Mouse (Mus musculus): ENCODE measurements at regions not wholly inside any gene's neighbourhood (a gene's known extent, or its start where the extent isn't known, plus 50 kb on each side); places are given as distances from the start of the nearest gene placed in this dataset.

DNA sequence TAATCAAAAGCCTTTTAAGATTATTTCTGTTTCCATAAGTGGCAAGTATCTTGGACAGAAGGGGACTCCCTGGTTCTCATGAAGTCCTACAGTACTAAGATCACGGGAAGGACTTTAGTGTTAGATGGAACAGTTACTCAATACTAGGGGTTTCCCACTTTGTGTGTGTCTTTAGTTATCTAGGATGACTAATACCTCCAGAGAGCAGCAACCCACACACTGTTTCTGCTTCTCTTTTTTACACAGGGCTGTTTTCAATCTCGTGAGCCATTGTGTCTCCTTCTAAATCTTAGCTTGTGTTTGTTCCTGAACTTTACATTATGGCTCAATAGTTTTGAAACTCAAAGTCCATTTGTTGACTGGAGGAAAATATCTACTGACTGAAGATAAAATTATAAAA, 496.5 kb upstream of the Impg1 start:
- H3K4me3 ChIP-seq (replicated peaks; ENCODE audit: low read depth, low read length), result no peak overlapping the region
- 88% methylated on average over 2 of the region's 2 CpGs for WGBS
- DNase-seq, result no peak
- no peak overlapping the region for H3K27ac ChIP-seq (replicated peaks; ENCODE audit: low read depth, low read length)
- H3K4me1 ChIP-seq (ENCODE audit: control insufficient read depth, insufficient read depth, low read length), result no peaks in the 10 kb centered on the region
- H3K9ac ChIP-seq (replicated peaks; ENCODE audit: low read length), result no peak overlapping the region
- no peaks in the 10 kb centered on the region for H3K9me3 ChIP-seq (ENCODE audit: control insufficient read depth, low read length)
- no peaks in the 10 kb centered on the region for H3K27me3 ChIP-seq (ENCODE audit: control insufficient read depth, insufficient read depth, low read length)
- no peaks in the 10 kb centered on the region for H3K36me3 ChIP-seq (ENCODE audit: control insufficient read depth, insufficient read depth, low read length)
- ATAC-seq (ENCODE audit: low FRiP score, low TSS enrichment), result no peak
- H3K4me2 ChIP-seq (ENCODE audit: low read length), result no peak overlapping the region

- H3K4me2 ChIP-seq (ENCODE audit: low read length), result no peak overlapping the region
- no peaks in the 10 kb centered on the region for H3K36me3 ChIP-seq (ENCODE audit: control insufficient read depth, insufficient read depth, low read length)
- DNase-seq (peak; percentile 77), ATAC-seq (ENCODE audit: low FRiP score, low TSS enrichment) (no peak)
- no peaks in the 10 kb centered on the region for H3K4me1 ChIP-seq (ENCODE audit: control insufficient read depth, insufficient read depth, low read length)
- H3K27me3 ChIP-seq (ENCODE audit: control insufficient read depth, insufficient read depth, low read length), result no peaks in the 10 kb centered on the region
- H3K9me3 ChIP-seq (ENCODE audit: control insufficient read depth, low read length), result no peaks in the 10 kb centered on the region
- H3K27ac ChIP-seq (replicated peaks; ENCODE audit: low read depth, low read length), result no peak overlapping the region
- H3K9ac ChIP-seq (replicated peaks; ENCODE audit: low read length), result no peak overlapping the region
- no peak overlapping the region for H3K4me3 ChIP-seq (replicated peaks; ENCODE audit: low read depth, low read length)
- 70% methylated on average over 2 of the region's 2 CpGs for WGBS
Observed at GRCm38 (mm10) chr9:80942991-80943390, 477.7 kb upstream of the Impg1 start.

- Histone ChIP-seq H3K27me3 (ENCODE audit: control insufficient read depth, insufficient read depth, low read length) (no peaks in the 10 kb centered on the region), H3K9me3 (ENCODE audit: control insufficient read depth, low read length) (no peaks in the 10 kb centered on the region), H3K4me3 (replicated peaks; ENCODE audit: low read depth, low read length) (no peak overlapping the region), H3K36me3 (ENCODE audit: control insufficient read depth, insufficient read depth, low read length) (no peaks in the 10 kb centered on the region), H3K27ac (replicated peaks; ENCODE audit: low read depth, low read length) (no peak overlapping the region), H3K4me1 (ENCODE audit: control insufficient read depth, insufficient read depth, low read length) (no peaks in the 10 kb centered on the region), H3K4me2 (ENCODE audit: low read length) (no peak overlapping the region), H3K9ac (replicated peaks; ENCODE audit: low read length) (no peak overlapping the region)
- ATAC-seq (ENCODE audit: low FRiP score, low TSS enrichment) (no peak), DNase-seq (no peak)
- 56% methylated on average over 2 of the region's 2 CpGs for WGBS
Observed at GRCm38 (mm10) chr9:80941424-80941823, 476.1 kb upstream of the Impg1 start.

DNA sequence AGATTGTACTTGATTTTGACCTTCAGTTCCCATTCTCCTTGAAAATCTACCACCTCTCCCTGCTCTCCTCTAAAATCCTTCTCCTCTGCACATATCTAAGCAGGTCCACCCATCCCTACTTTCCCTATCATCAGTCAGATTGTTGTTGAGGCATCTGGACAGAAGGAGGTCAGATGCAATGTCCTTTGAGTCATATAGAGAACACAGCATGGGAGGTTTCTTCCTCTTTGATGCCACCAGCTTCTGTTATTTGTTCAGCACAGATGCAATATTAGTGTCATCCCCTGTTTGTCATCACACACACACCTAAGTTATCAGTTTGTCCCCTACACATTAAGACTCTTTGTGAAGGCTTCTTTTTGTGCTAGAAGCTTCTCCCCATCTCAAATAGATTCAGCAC, 473.0 kb upstream of the Impg1 start:
- Histone ChIP-seq H3K4me1 (ENCODE audit: control insufficient read depth, insufficient read depth, low read length) (no peaks in the 10 kb centered on the region), H3K27me3 (ENCODE audit: control insufficient read depth, insufficient read depth, low read length) (no peaks in the 10 kb centered on the region), H3K9ac (replicated peaks; ENCODE audit: low read length) (no peak overlapping the region), H3K9me3 (ENCODE audit: control insufficient read depth, low read length) (no peaks in the 10 kb centered on the region), H3K4me2 (ENCODE audit: low read length) (no peak overlapping the region), H3K4me3 (replicated peaks; ENCODE audit: low read depth, low read length) (no peak overlapping the region), H3K36me3 (ENCODE audit: control insufficient read depth, insufficient read depth, low read length) (no peaks in the 10 kb centered on the region), H3K27ac (replicated peaks; ENCODE audit: low read depth, low read length) (no peak overlapping the region)
- DNase-seq (no peak), ATAC-seq (ENCODE audit: low FRiP score, low TSS enrichment) (no peak)

DNA sequence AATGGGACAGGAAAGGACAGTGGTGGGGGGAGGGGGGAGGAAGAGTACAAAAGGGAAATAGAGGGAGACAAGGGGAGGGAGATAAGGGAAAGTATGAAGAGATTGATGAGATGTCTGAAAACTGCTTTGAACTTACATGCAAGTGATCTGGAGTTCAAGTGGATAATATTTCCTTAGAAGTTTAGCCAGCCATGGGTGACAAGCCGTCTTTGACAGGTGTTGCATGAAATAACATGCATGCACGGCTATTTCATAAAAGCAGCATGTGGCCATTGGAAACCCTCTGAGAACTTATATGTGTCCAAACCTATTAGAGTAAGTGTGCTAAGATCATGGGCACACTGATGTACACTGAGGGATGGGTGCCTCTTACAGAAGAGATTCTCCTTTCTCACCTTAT, 465.3 kb upstream of the Impg1 start:
- no peak overlapping the region for H3K27ac ChIP-seq (replicated peaks; ENCODE audit: low read depth, low read length)
- WGBS, result 63% methylated on average over 2 of the region's 2 CpGs
- ATAC-seq (ENCODE audit: low FRiP score, low TSS enrichment), result no peak

DNA sequence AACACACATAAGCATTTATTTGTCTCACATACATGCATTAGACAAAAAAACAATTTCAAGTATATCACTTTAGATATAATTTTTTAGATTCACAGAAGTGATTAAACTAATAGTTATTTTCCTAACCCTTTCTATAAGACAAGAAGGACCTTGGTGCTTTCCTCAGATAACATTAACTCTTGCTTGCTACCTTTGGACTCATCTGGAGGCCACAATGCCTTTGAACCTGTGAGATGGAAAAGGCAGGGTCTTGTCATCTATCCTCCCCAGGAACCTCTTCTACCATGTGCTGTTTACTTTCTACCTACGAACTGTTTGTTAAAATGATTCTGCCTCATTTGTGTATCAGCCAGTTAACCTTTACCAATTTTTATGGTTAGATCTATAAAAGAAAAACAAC, 455.0 kb upstream of the Impg1 start:
- ATAC-seq (ENCODE audit: low FRiP score, low TSS enrichment), result no peak
- 98% methylated on average over 1 of the region's 1 CpGs for WGBS
- no peak overlapping the region for H3K9ac ChIP-seq (replicated peaks; ENCODE audit: low read length)

More for the DNA sequence above, 465.3 kb upstream of the Impg1 start:
- Histone ChIP-seq H3K4me1 (ENCODE audit: control insufficient read depth, insufficient read depth, low read length) (no peaks in the 10 kb centered on the region), H3K36me3 (ENCODE audit: control insufficient read depth, insufficient read depth, low read length) (no peaks in the 10 kb centered on the region), H3K27me3 (ENCODE audit: control insufficient read depth, insufficient read depth, low read length) (no peaks in the 10 kb centered on the region), H3K9ac (replicated peaks; ENCODE audit: low read length) (no peak overlapping the region), H3K4me2 (ENCODE audit: low read length) (no peak overlapping the region), H3K9me3 (ENCODE audit: control insufficient read depth, low read length) (no peaks in the 10 kb centered on the region), H3K4me3 (replicated peaks; ENCODE audit: low read depth, low read length) (no peak overlapping the region)
- no peak for DNase-seq

DNA sequence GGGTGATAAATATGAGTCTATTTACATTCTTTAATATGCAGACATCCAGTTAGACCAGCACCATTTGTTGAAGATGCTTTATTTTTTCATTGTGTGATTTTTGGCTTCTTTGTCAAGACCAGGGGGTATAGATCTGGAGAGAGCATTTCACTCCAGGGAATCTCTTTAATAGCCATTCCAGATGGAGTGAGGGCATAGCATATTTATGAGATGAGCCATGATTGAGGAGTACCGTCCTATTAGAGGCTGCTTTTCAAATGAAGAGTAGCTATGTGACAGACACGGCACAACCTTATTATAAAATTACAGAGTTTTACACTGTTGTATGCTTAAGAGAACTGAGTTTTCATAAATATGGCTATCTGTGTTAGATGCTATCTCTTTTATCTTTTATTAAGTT, 448.6 kb upstream of the Impg1 start:
- no peaks in the 10 kb centered on the region for H3K27me3 ChIP-seq (ENCODE audit: control insufficient read depth, insufficient read depth, low read length)
- no peaks in the 10 kb centered on the region for H3K36me3 ChIP-seq (ENCODE audit: control insufficient read depth, insufficient read depth, low read length)
- H3K27ac ChIP-seq (replicated peaks; ENCODE audit: low read depth, low read length), result no peak overlapping the region
- no peak overlapping the region for H3K4me2 ChIP-seq (ENCODE audit: low read length)
- H3K9me3 ChIP-seq (ENCODE audit: control insufficient read depth, low read length), result no peaks in the 10 kb centered on the region
- H3K4me1 ChIP-seq (ENCODE audit: control insufficient read depth, insufficient read depth, low read length), result no peaks in the 10 kb centered on the region
- no peak overlapping the region for H3K9ac ChIP-seq (replicated peaks; ENCODE audit: low read length)
- H3K4me3 ChIP-seq (replicated peaks; ENCODE audit: low read depth, low read length), result no peak overlapping the region
- ATAC-seq (ENCODE audit: low FRiP score, low TSS enrichment), result no peak; the same call in 1 of the 2 replicates
- peak; percentile 21 for DNase-seq
- 39% methylated on average over 2 of the region's 2 CpGs for WGBS

More for the DNA sequence above, 455.0 kb upstream of the Impg1 start:
- Histone ChIP-seq H3K4me1 (ENCODE audit: control insufficient read depth, insufficient read depth, low read length) (no peaks in the 10 kb centered on the region), H3K4me3 (replicated peaks; ENCODE audit: low read depth, low read length) (no peak overlapping the region), H3K9me3 (ENCODE audit: control insufficient read depth, low read length) (no peaks in the 10 kb centered on the region), H3K27me3 (ENCODE audit: control insufficient read depth, insufficient read depth, low read length) (no peaks in the 10 kb centered on the region), H3K27ac (replicated peaks; ENCODE audit: low read depth, low read length) (no peak overlapping the region), H3K36me3 (ENCODE audit: control insufficient read depth, insufficient read depth, low read length) (no peaks in the 10 kb centered on the region), H3K4me2 (ENCODE audit: low read length) (no peak overlapping the region)
- DNase-seq, result no peak

DNA sequence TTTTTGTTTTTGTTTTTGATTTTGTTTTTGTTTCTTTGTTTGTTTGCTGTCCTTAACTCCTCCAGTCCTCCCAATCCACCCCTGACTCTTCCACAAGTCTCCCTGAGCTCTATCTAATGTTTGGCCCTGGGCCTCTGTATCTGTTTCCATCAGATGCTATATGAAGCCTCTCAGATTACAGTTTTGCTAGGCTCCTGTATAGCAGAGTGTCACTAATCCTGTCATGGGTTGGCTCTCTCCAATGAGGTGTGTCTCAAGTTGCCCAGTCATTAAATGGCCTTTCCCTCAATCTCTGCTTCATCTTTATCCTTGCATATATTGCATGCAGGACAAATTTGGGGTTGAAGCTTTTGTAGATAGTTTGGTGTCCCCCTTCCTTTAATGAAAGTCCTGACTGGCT, 446.9 kb upstream of the Impg1 start:
- H3K9ac ChIP-seq (replicated peaks; ENCODE audit: low read length), result no peak overlapping the region

GRCm38 (mm10) chr9:80866807-80867206, 401.5 kb upstream of the Impg1 start:
- WGBS, result 67% methylated on average over 4 of the region's 4 CpGs
- no peaks in the 10 kb centered on the region for H3K9me3 ChIP-seq (ENCODE audit: control insufficient read depth, low read length)
- no peak overlapping the region for H3K4me3 ChIP-seq (replicated peaks; ENCODE audit: low read depth, low read length)
- no peak overlapping the region for H3K9ac ChIP-seq (replicated peaks; ENCODE audit: low read length)
- H3K27me3 ChIP-seq (ENCODE audit: control insufficient read depth, insufficient read depth, low read length), result no peaks in the 10 kb centered on the region
- H3K27ac ChIP-seq (replicated peaks; ENCODE audit: low read depth, low read length), result no peak overlapping the region
- H3K36me3 ChIP-seq (ENCODE audit: control insufficient read depth, insufficient read depth, low read length), result no peaks in the 10 kb centered on the region
- DNase-seq (no peak), ATAC-seq (ENCODE audit: low FRiP score, low TSS enrichment) (no peak)
- no peaks in the 10 kb centered on the region for H3K4me1 ChIP-seq (ENCODE audit: control insufficient read depth, insufficient read depth, low read length)
- H3K4me2 ChIP-seq (ENCODE audit: low read length), result no peak overlapping the region

More for the DNA sequence above, 446.9 kb upstream of the Impg1 start:
- ATAC-seq (ENCODE audit: low FRiP score, low TSS enrichment) (no peak), DNase-seq (no peak)
- no peak overlapping the region for H3K4me2 ChIP-seq (ENCODE audit: low read length)
- H3K27me3 ChIP-seq (ENCODE audit: control insufficient read depth, insufficient read depth, low read length), result no peaks in the 10 kb centered on the region
- H3K4me3 ChIP-seq (replicated peaks; ENCODE audit: low read depth, low read length), result no peak overlapping the region
- H3K4me1 ChIP-seq (ENCODE audit: control insufficient read depth, insufficient read depth, low read length), result no peaks in the 10 kb centered on the region
- H3K9me3 ChIP-seq (ENCODE audit: control insufficient read depth, low read length), result no peaks in the 10 kb centered on the region
- no peaks in the 10 kb centered on the region for H3K36me3 ChIP-seq (ENCODE audit: control insufficient read depth, insufficient read depth, low read length)
- no peak overlapping the region for H3K27ac ChIP-seq (replicated peaks; ENCODE audit: low read depth, low read length)
